Mouse (Mus musculus): ENCODE results near the gene Iqgap2.

DNA sequence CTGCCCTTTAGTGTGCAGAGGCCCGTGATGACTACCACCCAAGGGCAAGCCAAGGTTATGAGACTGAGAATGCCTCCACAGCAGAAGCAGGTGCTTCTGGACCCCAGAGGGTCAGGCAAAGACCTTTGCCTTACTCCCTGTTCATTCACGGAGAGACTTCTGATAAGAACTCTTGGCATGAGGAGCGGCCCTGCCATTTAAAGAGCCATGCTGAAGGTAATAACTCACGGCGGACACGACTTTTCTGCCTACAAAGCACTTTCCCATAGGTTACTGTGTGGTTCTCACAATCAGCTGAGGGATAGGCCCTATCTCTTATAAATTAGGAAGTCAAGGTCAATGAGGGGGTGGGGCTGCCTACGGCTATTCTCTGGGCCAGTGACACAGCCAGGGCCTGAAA lies 48.9 kb downstream of the Iqgap2 start:
- TF ChIP-seq POLR2A (IDR thresholded peaks at IDR 0.05; ENCODE audit: borderline replicate concordance, extremely low read depth, insufficient read depth, insufficient read length, poor library complexity, severe bottlenecking) (no peak), CTCF (IDR thresholded peaks at IDR 0.05; ENCODE audit: borderline replicate concordance, extremely low read depth, insufficient read depth, insufficient read length) (no peak)

All from brain, embryonic 14.5 days (tissue).